Mouse (Mus musculus) right cerebral cortex, postnatal 4 days (tissue): Measurements from ENCODE around the gene Uvssa.

ENCODE experiments used
- DNase-seq: peaks from one replicate; pipeline ENCODE4 v3.0.0-alpha.2; 2022

Gene Uvssa

GRCm38 (mm10) chr5:33377176-33377575 is 1.2 kb upstream of the Uvssa start:
- no peak for DNase-seq

- DNase-seq, result peak; percentile 44
Observed at GRCm38 (mm10) chr5:33377801-33378301, 498 bp upstream of the Uvssa start.

- DNase-seq, result no peak
Observed at GRCm38 (mm10) chr5:33387550-33387949, 9.2 kb downstream of the Uvssa start.

- peak; percentile 81 for DNase-seq
Observed at GRCm38 (mm10) chr5:33393803-33394202, 15.5 kb downstream of the Uvssa start.

GRCm38 (mm10) chr5:33395693-33396092 is 17.3 kb downstream of the Uvssa start:
- no peak for DNase-seq

- peak; percentile 16 for DNase-seq
Observed at GRCm38 (mm10) chr5:33396828-33397227, 18.5 kb downstream of the Uvssa start.

GRCm38 (mm10) chr5:33400819-33401218 is 22.5 kb downstream of the Uvssa start:
- DNase-seq, result no peak

- no peak for DNase-seq
Observed at GRCm38 (mm10) chr5:33420313-33420712, 42.0 kb downstream of the Uvssa start.

- DNase-seq, result no peak
Observed at GRCm38 (mm10) chr5:33427461-33427860, 49.1 kb downstream of the Uvssa start.

- DNase-seq, result peak; percentile 15
Observed at GRCm38 (mm10) chr5:33430106-33430505, 51.8 kb downstream of the Uvssa start.

GRCm38 (mm10) chr5:33430511-33431172 is 52.3 kb downstream of the Uvssa start:
- peak; percentile 13 for DNase-seq

GRCm38 (mm10) chr5:33431173-33432005 is 53.0 kb downstream of the Uvssa start:
- DNase-seq, result no peak

- DNase-seq, result peak; percentile 20
Observed at GRCm38 (mm10) chr5:33432057-33432935, 53.9 kb downstream of the Uvssa start.

- peak; percentile 22 for DNase-seq
Observed at GRCm38 (mm10) chr5:33433201-33434138, 55.1 kb downstream of the Uvssa start, which contains the start of gene Nkx1-1. Nkx1-1 (minus strand) TSS chr5:33433976.

- peak; percentile 32 for DNase-seq
Observed at GRCm38 (mm10) chr5:33434141-33434780, 55.9 kb downstream of the Uvssa start.

- no peak for DNase-seq
Observed at GRCm38 (mm10) chr5:33435151-33435550, 56.8 kb downstream of the Uvssa start.

GRCm38 (mm10) chr5:33435941-33436340 is 57.6 kb downstream of the Uvssa start:
- DNase-seq, result no peak

- DNase-seq, result peak; percentile 78
Observed at GRCm38 (mm10) chr5:33438214-33438613, 59.9 kb downstream of the Uvssa start.

GRCm38 (mm10) chr5:33442927-33443710 is 64.8 kb downstream of the Uvssa start:
- peak; percentile 73 for DNase-seq

GRCm38 (mm10) chr5:33443794-33444193 is 65.4 kb downstream of the Uvssa start:
- no peak for DNase-seq
